Comparison of ENCODE assay signal across 22 mouse cellular contexts in the genomic region with DNA sequence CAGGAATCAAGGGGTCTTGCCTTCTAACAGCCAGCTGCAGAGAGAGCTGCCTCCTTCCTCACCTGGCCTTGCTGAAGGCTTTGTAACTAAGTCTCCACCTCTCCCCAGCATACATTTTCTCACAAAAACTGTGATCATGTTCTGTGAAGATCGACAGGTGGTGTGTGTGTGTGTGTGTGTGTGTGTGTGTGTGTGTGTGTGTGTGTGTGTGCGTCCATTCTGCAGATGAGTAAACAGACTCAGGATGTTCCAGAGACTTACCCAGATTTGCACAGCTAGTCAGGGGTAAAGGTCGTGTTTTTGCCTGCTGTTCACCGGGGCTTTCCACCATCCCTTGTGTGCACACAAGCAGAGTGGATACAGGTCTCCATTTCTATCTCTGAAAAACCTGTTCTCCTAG. TPM values are rescaled to one million over a fixed set of nuclear protein-coding genes. Genes with fewer than 3 reads are reported as not detected.
DNase-seq lines count a peak whose midpoint lies in the region; ATAC-seq and TF ChIP-seq lines count a peak whose summit lies in the region.
"Had no signal": no experiment of that assay in that cellular context is flagged by ENCODE, and none has a peak within 500 bp of the region (broad histone marks: within the 10 kb centered on the region; RNA-seq: fewer than 3 reads in every experiment).

No protein-coding gene starts in this region.

- 82% methylated on average over 4 of the region's 4 CpGs for WGBS in forebrain, embryonic 10.5 days
- 84% methylated on average over 4 of the region's 4 CpGs for WGBS in forebrain, embryonic 12.5 days
- 56% methylated on average over 4 of the region's 4 CpGs for WGBS in kidney, postnatal 0 days
- 36% methylated on average over 4 of the region's 4 CpGs for WGBS in kidney, adult 2 months
- WGBS in lung, postnatal 0 days: 33% methylated on average over 4 of the region's 4 CpGs

- TF ChIP-seq EP300 in lung, postnatal 0 days (IDR thresholded peaks at IDR 0.05): no peak

- H3K4me2 ChIP-seq in forebrain, embryonic 12.5 days: no peak overlapping the region
- no peak overlapping the region for H3K4me2 ChIP-seq in kidney, postnatal 0 days (ENCODE audit: low read length)
- H3K4me2 ChIP-seq in lung, postnatal 0 days (replicated peaks; ENCODE audit: low read depth, low read length): no peak overlapping the region
- H3K4me2 ChIP-seq: forebrain, embryonic 15.5 days; heart, embryonic 13.5 days; hindbrain, embryonic 12.5 days; liver, embryonic 15.5 days; midbrain, embryonic 12.5 days had no signal

- TF ChIP-seq POLR2A in kidney, adult 2 months (IDR thresholded peaks at IDR 0.05; ENCODE audit: low read depth, low read length): no peak

- peak overlapping the region; percentile 67 for H3K27ac ChIP-seq in forebrain, embryonic 10.5 days
- H3K27ac ChIP-seq in forebrain, embryonic 12.5 days: no peak overlapping the region
- H3K27ac ChIP-seq in kidney, postnatal 0 days: 0 out of 2 replicates have a peak overlapping the region, but pooled peaks have one; percentile 8
- H3K27ac ChIP-seq in kidney, adult 2 months (ENCODE audit: insufficient read depth, low read depth, low read length): no peak overlapping the region
- H3K27ac ChIP-seq in lung, postnatal 0 days (ENCODE audit: low read length): peak overlapping the region; percentile 28; the same call in 1 of the 2 replicates
- H3K27ac ChIP-seq: forebrain, embryonic 15.5 days; heart, embryonic 13.5 days; hindbrain, embryonic 12.5 days; liver, embryonic 15.5 days; midbrain, embryonic 12.5 days had no signal

- no peak overlapping the region for H3K9ac ChIP-seq in forebrain, embryonic 12.5 days
- no peak overlapping the region for H3K9ac ChIP-seq in kidney, postnatal 0 days (ENCODE audit: low read depth, low read length)
- H3K9ac ChIP-seq in lung, postnatal 0 days (replicated peaks; ENCODE audit: low read depth): no peak overlapping the region
- H3K9ac ChIP-seq: forebrain, embryonic 15.5 days; heart, embryonic 13.5 days; hindbrain, embryonic 12.5 days; liver, embryonic 15.5 days; midbrain, embryonic 12.5 days had no signal

- no peak overlapping the region for H3K4me3 ChIP-seq in forebrain, embryonic 10.5 days
- H3K4me3 ChIP-seq in forebrain, embryonic 12.5 days (replicated peaks): no peak overlapping the region
- H3K4me3 ChIP-seq in kidney, postnatal 0 days (replicated peaks; ENCODE audit: low read depth, low read length): no peak overlapping the region
- no peak overlapping the region for H3K4me3 ChIP-seq in kidney, adult 2 months (ENCODE audit: insufficient read depth, low read depth, low read length)
- no peak overlapping the region for H3K4me3 ChIP-seq in lung, postnatal 0 days (ENCODE audit: low read depth, low read length)
- H3K4me3 ChIP-seq: forebrain, embryonic 15.5 days; heart, embryonic 13.5 days; hindbrain, embryonic 12.5 days; liver, embryonic 15.5 days; midbrain, embryonic 12.5 days had no signal

- no peaks in the 10 kb centered on the region for H3K36me3 ChIP-seq in forebrain, embryonic 10.5 days (replicated peaks)
- no peaks in the 10 kb centered on the region for H3K36me3 ChIP-seq in forebrain, embryonic 12.5 days (replicated peaks)
- no peaks in the 10 kb centered on the region for H3K36me3 ChIP-seq in kidney, postnatal 0 days (ENCODE audit: insufficient read depth, low read length)
- H3K36me3 ChIP-seq in kidney, adult 2 months (ENCODE audit: control insufficient read depth, insufficient read depth, low read length): no peaks in the 10 kb centered on the region
- H3K36me3 ChIP-seq in lung, postnatal 0 days (ENCODE audit: insufficient read depth, low read length): no peaks in the 10 kb centered on the region
- H3K36me3 ChIP-seq: forebrain, embryonic 15.5 days; heart, embryonic 13.5 days; hindbrain, embryonic 12.5 days; liver, embryonic 15.5 days; midbrain, embryonic 12.5 days had no signal

- no peaks in the 10 kb centered on the region for H3K9me3 ChIP-seq in forebrain, embryonic 10.5 days
- H3K9me3 ChIP-seq in forebrain, embryonic 12.5 days: 0 out of 2 replicates have a peak, but pooled peaks cover 3% of the 10 kb centered on the region
- H3K9me3 ChIP-seq in kidney, postnatal 0 days (replicated peaks; ENCODE audit: low read length): no peaks in the 10 kb centered on the region
- no peaks in the 10 kb centered on the region for H3K9me3 ChIP-seq in lung, postnatal 0 days (ENCODE audit: low read length)
- H3K9me3 ChIP-seq: forebrain, embryonic 15.5 days; heart, embryonic 13.5 days; hindbrain, embryonic 12.5 days; liver, embryonic 15.5 days; midbrain, embryonic 12.5 days had no signal

- H3K27me3 ChIP-seq in forebrain, embryonic 10.5 days (ENCODE audit: poor library complexity, severe bottlenecking): peaks cover 7% of the 10 kb centered on the region; the same call in 1 of the 2 replicates
- no peaks in the 10 kb centered on the region for H3K27me3 ChIP-seq in forebrain, embryonic 12.5 days
- H3K27me3 ChIP-seq in kidney, postnatal 0 days (ENCODE audit: insufficient read depth, low read length): no peaks in the 10 kb centered on the region
- H3K27me3 ChIP-seq in kidney, adult 2 months (replicated peaks; ENCODE audit: control insufficient read depth, insufficient read depth, low read length): no peaks in the 10 kb centered on the region
- no peaks in the 10 kb centered on the region for H3K27me3 ChIP-seq in lung, postnatal 0 days (replicated peaks; ENCODE audit: insufficient read depth, low read length)
- H3K27me3 ChIP-seq: forebrain, embryonic 15.5 days; hindbrain, embryonic 12.5 days; liver, embryonic 15.5 days had no signal

- no peak for DNase-seq in forebrain, embryonic 10.5 days (ENCODE audit: extremely low spot score, low spot score)
- no peak for DNase-seq in kidney, postnatal 0 days (ENCODE audit: low spot score)
- no peak for DNase-seq in kidney, adult 2 months
- no peak for DNase-seq in lung, postnatal 0 days (ENCODE audit: low spot score)
- no peak for DNase-seq in lung, postnatal 14 days
- DNase-seq in yolk sac, embryonic 10.5 days (ENCODE audit: low spot score): peak; percentile 45
- DNase-seq: adrenal gland, postnatal 25 days; cerebellum, adult 8-10 months; cerebellum, postnatal 36 days; embryo, embryonic 11 days; gastrocnemius, postnatal 14 days; heart, adult 18-20 months; heart, postnatal 14 days; kidney, adult 11 months; layer of hippocampus, adult 9-11 months; thymus, postnatal 25 days had no signal

- no peak for TF ChIP-seq CTCF in kidney, postnatal 0 days (IDR thresholded peaks at IDR 0.05; ENCODE audit: low read depth)
- no peak for TF ChIP-seq CTCF in kidney, adult 2 months (conservative IDR thresholded peaks at IDR 0.05; ENCODE audit: insufficient read depth, insufficient read length, low read depth, low read length)
- TF ChIP-seq CTCF in lung, postnatal 0 days (IDR thresholded peaks at IDR 0.05): no peak

- peaks cover 40% of the 10 kb centered on the region for H3K4me1 ChIP-seq in forebrain, embryonic 10.5 days
- H3K4me1 ChIP-seq in forebrain, embryonic 12.5 days: peaks cover 10% of the 10 kb centered on the region; the same call in 1 of the 2 replicates
- peaks cover 17% of the 10 kb centered on the region; the same call in 1 of the 2 replicates for H3K4me1 ChIP-seq in kidney, postnatal 0 days (replicated peaks; ENCODE audit: insufficient read depth, low read length)
- H3K4me1 ChIP-seq in kidney, adult 2 months (ENCODE audit: control insufficient read depth, insufficient read depth, low read length): no peaks in the 10 kb centered on the region
- H3K4me1 ChIP-seq in lung, postnatal 0 days (ENCODE audit: insufficient read depth, low read depth, low read length): 0 out of 2 replicates have a peak, but pooled peaks cover 2% of the 10 kb centered on the region
- H3K4me1 ChIP-seq: forebrain, embryonic 15.5 days had no signal

- ATAC-seq in forebrain, embryonic 12.5 days (ENCODE audit: low FRiP score): no peak
- ATAC-seq in kidney, postnatal 0 days (replicated peaks; ENCODE audit: low FRiP score, low read depth): no peak; the same call in 1 of the 2 replicates
- no peak for ATAC-seq in lung, postnatal 0 days
- ATAC-seq: forebrain, embryonic 15.5 days had no signal

RNA-seq across cellular contexts. Expression of a gene that starts 40.6 kb away (rescaled TPM):
- 19.1 and 21.2 TPM in 2 replicates for polyA plus RNA-seq in forebrain, embryonic 10.5 days (2016; fragmentation: Nextera tagmentation; extraction: Ambion mirVana)
- polyA plus RNA-seq in forebrain, embryonic 12.5 days (2016; fragmentation: Nextera tagmentation; extraction: Ambion mirVana): 27.6 and 29.0 TPM in 2 replicates
- 25.2 and 26.0 TPM in 2 replicates for polyA plus RNA-seq in kidney, postnatal 0 days (2015; fragmentation: Nextera tagmentation; extraction: Ambion mirVana)
- 16.3 and 20.0 TPM in 2 replicates for polyA plus RNA-seq in kidney, adult 2 months (2012; rRNA removed)
- polyA plus RNA-seq in lung, postnatal 0 days (2015; fragmentation: Nextera tagmentation; extraction: Ambion mirVana): 18.3 and 20.1 TPM in 2 replicates

Comparison
In these comparisons a context has a peak if more than half of its experiments do, and no peak if none do; other contexts are left out.
1. H3K27ac ChIP-seq: peak in forebrain, embryonic 10.5 days (single experiment), kidney, postnatal 0 days (single experiment) and lung, postnatal 0 days (single experiment); none in forebrain, embryonic 12.5 days (single experiment) and kidney, adult 2 months (single experiment).